Mouse (Mus musculus): ENCODE results near the gene Lmbr1.
"Not testable (repeated sequence)": the region's sequence is repeated elsewhere in the genome, so short reads cannot be mapped to it uniquely, and the experiment has no call there.

Lmbr1 gene

GRCm38 (mm10) chr5:29378298-29379036 lies at the start of gene Lmbr1:
Gene Lmbr1 (minus strand): TSS chr5:29378390.
- no peak for DNase-seq (ENCODE audit: extremely low read depth, low read depth)

GRCm38 (mm10) chr5:29423330-29423729 lies 45.1 kb upstream of the Lmbr1 start:
- not testable (repeated sequence) for DNase-seq (ENCODE audit: extremely low read depth, low read depth)

GRCm38 (mm10) chr5:29413041-29413440 lies 34.9 kb upstream of the Lmbr1 start:
- DNase-seq (ENCODE audit: extremely low read depth, low read depth): no peak

- DNase-seq (ENCODE audit: extremely low read depth, low read depth): no peak
Measured at GRCm38 (mm10) chr5:29410854-29411253, 32.7 kb upstream of the Lmbr1 start.

GRCm38 (mm10) chr5:29398427-29398826 lies 20.2 kb upstream of the Lmbr1 start:
- no peak for DNase-seq (ENCODE audit: extremely low read depth, low read depth)

- DNase-seq (ENCODE audit: extremely low read depth, low read depth): peak; percentile 51
Measured at GRCm38 (mm10) chr5:29388944-29389765, 11.0 kb upstream of the Lmbr1 start.

GRCm38 (mm10) chr5:29388181-29388943 lies 10.2 kb upstream of the Lmbr1 start:
- no peak for DNase-seq (ENCODE audit: extremely low read depth, low read depth)

- no peak for DNase-seq (ENCODE audit: extremely low read depth, low read depth)
Measured at GRCm38 (mm10) chr5:29387591-29387990, 9.4 kb upstream of the Lmbr1 start.

GRCm38 (mm10) chr5:29382776-29383175 lies 4.6 kb upstream of the Lmbr1 start:
- no peak for DNase-seq (ENCODE audit: extremely low read depth, low read depth)

- no peak for DNase-seq (ENCODE audit: extremely low read depth, low read depth)
Measured at GRCm38 (mm10) chr5:29380091-29380490, 1.9 kb upstream of the Lmbr1 start.

- DNase-seq (ENCODE audit: extremely low read depth, low read depth): no peak
Measured at GRCm38 (mm10) chr5:29377590-29378297, 446 bp downstream of the Lmbr1 start.

GRCm38 (mm10) chr5:29363511-29363910 lies 14.7 kb downstream of the Lmbr1 start:
- DNase-seq (ENCODE audit: extremely low read depth, low read depth): no peak

- peak; percentile 37 for DNase-seq (ENCODE audit: extremely low read depth, low read depth)
Measured at GRCm38 (mm10) chr5:29335836-29336235, 42.4 kb downstream of the Lmbr1 start.

GRCm38 (mm10) chr5:29322503-29322902 lies 55.7 kb downstream of the Lmbr1 start:
- no peak for DNase-seq (ENCODE audit: extremely low read depth, low read depth)

- DNase-seq (ENCODE audit: extremely low read depth, low read depth): no peak
Measured at GRCm38 (mm10) chr5:29309191-29309590, 69.0 kb downstream of the Lmbr1 start.

- peak; percentile 26 for DNase-seq (ENCODE audit: extremely low read depth, low read depth)
Measured at GRCm38 (mm10) chr5:29293194-29293593, 85.0 kb downstream of the Lmbr1 start.

GRCm38 (mm10) chr5:29290110-29290509 lies 88.1 kb downstream of the Lmbr1 start:
- DNase-seq (ENCODE audit: extremely low read depth, low read depth): no peak

GRCm38 (mm10) chr5:29289703-29290102 lies 88.5 kb downstream of the Lmbr1 start:
- no peak for DNase-seq (ENCODE audit: extremely low read depth, low read depth)

- DNase-seq (ENCODE audit: extremely low read depth, low read depth): no peak
Measured at GRCm38 (mm10) chr5:29281081-29281480, 97.1 kb downstream of the Lmbr1 start.

- DNase-seq (ENCODE audit: extremely low read depth, low read depth): no peak
Measured at GRCm38 (mm10) chr5:29274746-29275145, 103.4 kb downstream of the Lmbr1 start.

- DNase-seq (ENCODE audit: extremely low read depth, low read depth): no peak
Measured at GRCm38 (mm10) chr5:29273426-29273825, 104.8 kb downstream of the Lmbr1 start.

Measured in MEL-GATA-1-ER (cell line).